Mouse (Mus musculus) embryo, embryonic 11.5 days (tissue): Measurements from ENCODE around the gene Pop5.
A peak's percentile ranks its signal among the peaks of the same experiment; 100 is the strongest.

Experiments
- DNase-seq: peaks from one replicate; pipeline ENCODE4 v3.0.0-alpha.2; 2012; ENCODE audit warnings: low read depth, low spot score

The Pop5 gene

GRCm38 (mm10) chr5:115262502-115263291 is 27.1 kb downstream of the Pop5 start:
- DNase-seq: no peak

DNA sequence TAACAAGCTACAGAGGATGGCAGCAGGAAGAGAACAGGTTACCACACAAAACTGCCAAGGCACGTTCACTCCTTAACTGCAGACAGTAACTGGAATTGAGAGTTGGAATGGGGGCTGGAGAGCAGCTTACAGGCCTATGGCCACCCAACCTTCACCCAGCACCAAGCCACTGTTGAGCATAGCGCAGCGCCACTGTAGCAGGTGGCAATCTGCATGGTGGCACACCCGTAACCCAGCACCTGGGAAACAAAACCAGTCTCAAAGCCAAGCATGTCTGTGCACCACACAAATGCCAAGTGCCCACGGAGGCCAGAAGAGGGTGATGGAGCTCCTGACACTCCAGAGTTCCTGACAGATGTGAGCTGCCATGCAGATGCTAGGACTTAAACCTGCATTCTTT is 30.7 kb downstream of the Pop5 start:
- DNase-seq: no peak

GRCm38 (mm10) chr5:115266787-115267468 is 31.3 kb downstream of the Pop5 start:
- DNase-seq: no peak

GRCm38 (mm10) chr5:115267469-115268045 is 31.9 kb downstream of the Pop5 start:
- DNase-seq: no peak

DNA sequence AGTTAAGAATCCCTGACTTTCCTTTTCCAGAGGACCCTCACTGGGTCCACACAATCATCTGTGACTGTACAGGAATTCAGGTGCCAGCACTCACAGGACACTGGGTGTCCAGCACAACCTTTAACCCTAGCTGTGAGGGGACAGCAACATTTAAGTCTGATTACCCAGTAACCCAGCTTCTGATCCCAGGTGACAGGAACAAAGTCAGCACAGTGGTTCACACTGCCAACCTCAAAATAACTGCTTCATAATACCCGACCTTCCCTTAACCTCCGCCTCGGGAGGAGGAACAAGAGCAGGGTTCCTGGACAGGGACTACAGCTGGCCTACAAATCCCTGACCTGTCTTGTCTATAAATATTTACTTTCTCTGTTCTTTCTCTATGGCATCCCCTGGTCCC is 32.6 kb downstream of the Pop5 start:
- no peak for DNase-seq

DNA sequence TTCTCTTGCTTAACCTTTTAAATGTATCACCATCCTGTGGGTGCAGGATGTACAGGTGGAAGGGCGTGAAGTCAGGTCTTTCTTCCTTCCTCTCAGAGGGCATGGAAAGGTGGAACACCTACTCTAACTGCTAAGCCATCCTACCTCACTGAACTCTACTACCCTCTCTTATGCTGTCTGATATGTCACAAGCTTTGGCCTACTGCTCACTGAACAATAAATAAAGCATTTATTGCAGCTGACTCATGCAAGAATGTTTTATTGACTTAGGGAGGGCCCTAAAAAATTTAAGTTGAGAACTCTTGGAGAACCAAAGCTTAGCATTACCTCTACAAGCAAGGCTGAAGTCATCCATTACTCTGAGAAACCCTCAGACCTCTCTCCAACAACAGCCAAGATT is 34.3 kb downstream of the Pop5 start:
- DNase-seq: no peak

GRCm38 (mm10) chr5:115271931-115272811 is 36.5 kb downstream of the Pop5 start:
- DNase-seq: no peak

GRCm38 (mm10) chr5:115272812-115273548 is 37.3 kb downstream of the Pop5 start, which contains the start of gene Rnf10:
Gene Rnf10, minus strand, starts transcription at chr5:115272898.
- DNase-seq: peak; percentile 96

DNA sequence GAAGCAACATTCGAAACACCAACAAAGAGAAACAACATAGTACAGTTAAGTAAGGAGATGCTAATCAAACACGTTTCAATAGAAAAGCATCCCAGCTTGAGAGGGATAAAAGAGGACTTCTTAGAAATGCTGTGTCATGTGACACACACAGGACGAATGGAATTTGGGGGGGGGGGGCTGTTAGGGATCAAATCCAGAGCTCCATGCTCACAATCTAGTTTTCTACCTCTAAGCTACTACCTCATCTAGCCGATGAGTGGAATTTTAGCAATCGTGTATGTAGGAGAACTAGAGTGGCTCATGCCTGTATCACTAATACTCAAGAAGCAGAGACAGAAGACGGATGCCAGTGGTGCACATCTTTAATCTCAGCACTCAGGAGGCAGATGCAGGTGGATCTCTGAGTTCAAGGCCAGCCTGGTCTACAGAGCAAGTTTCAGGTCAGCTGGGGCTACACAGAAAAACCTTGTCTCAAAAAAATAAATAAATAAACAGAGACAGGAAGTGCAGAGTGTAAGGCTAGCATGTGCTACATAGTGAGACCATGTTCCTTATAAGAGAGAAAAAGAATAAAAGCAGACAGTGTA is 38.0 kb downstream of the Pop5 start:
- no peak for DNase-seq

- no peak for DNase-seq
Observed at GRCm38 (mm10) chr5:115274353-115274752, 38.7 kb downstream of the Pop5 start.

DNA sequence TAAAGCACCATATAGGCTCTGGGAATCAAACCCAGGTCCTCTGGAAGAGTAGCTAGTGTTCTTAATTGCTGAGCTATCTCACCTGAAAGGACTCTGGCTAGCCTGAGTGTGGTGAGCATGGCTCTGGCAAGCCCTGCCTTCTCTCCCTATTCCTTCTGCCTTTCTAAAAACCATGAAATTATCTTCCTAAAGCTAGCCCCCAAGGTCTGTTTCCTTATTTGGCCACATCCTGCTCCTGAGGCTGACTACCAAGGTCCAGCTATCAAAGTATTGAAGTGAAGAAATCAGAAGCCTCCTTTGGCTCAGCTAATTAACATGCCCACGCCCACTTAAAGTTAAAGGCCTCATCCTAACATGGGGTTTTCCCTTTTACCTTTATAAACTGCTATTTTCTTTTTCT is 39.1 kb downstream of the Pop5 start:
- DNase-seq: no peak

- DNase-seq: no peak
Observed at GRCm38 (mm10) chr5:115275998-115276397, 40.4 kb downstream of the Pop5 start.

GRCm38 (mm10) chr5:115278053-115278452 is 42.4 kb downstream of the Pop5 start:
- DNase-seq: no peak

DNA sequence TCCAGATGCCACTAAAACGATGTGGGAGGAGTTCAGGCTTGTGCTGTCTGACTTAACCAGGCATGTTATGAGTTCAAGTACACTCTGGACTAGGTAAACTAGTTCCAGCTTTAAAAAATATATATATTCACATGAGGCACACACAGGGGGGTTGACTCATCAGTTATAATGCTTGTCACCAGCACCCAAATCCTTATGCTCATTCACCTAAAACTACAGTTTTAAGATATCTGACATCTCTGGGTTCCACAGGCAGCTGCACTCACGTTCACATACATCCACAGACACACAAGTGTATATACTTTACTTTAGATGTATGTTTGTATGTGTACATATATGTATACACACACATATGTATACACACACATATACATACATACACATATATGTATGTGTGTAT is 43.1 kb downstream of the Pop5 start:
- no peak for DNase-seq

DNA sequence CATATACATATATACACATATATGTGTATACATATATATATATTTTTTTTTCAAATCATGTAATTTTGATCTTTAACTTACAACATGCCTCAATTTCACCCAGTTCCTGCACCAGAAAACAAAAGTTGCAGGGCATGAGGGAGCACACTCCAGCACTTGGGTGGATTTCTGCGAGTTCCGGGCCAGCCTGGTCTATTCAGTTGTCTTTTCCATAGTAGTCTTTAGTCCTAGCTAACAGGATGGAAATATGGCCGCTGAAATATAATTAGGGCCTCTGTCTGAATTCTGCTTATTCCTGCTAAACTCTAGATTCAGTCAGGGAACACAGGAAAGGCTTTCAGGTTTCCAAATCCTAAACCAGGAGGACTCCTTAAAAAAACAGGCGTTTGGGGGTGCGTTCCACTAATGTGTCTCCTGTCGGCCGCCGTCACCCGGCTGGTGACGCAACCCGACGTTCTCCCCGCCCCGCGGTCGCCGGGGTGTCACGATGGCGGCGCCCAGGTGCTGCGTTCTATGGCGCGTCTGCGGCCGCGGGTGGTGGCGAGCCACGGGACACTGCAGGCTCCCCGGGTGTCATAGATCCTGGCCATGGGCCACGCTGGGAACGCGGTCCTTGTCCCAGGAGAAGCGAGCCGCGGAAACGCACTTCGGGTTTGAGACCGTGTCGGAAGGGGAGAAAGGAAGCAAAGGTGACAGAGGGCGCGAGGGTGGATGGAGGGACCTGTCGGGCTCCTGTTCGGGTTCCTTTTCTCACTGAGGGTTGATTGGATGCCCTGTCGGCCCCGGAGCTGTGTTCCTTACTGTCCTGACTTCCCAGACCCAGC is 43.8 kb downstream of the Pop5 start, which contains the start of gene Coq5:
Gene Coq5 (plus strand): TSS at position 441 of the 824 bp plus-strand sequence.
- no peak for DNase-seq

DNA sequence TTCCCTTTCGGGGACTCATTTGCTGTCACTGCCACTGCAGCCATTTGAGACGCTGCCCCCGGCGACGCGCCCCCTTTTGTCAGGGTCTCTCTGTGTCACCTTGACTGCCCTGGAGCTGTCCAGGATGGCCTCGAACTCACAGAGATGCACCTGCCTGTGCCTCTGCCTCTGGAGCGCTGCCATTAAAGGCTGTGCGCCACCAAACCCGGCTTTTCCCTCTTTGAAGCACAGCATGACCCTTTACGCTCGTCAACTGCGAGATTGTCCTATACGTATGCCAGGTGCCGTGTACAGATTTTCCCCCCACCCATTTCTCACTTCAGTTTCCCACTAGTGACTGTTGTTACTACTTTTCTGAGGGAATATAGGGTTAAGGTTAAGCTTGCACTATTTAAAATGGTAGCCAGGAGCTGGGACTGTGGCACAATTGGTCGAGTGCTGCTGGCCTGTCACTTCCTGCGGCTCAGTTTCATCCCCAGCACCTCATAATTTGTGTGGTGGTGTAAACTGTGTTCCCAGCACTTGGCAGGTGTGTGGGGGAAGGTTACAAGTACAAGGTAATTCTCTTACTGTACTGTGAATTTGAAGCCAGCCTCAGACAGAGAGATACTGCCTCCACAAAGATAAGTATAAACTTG is 44.5 kb downstream of the Pop5 start:
- DNase-seq: no peak

- no peak for DNase-seq
Observed at GRCm38 (mm10) chr5:115284735-115285134, 49.1 kb downstream of the Pop5 start.

GRCm38 (mm10) chr5:115294173-115294572 is 58.5 kb downstream of the Pop5 start:
- no peak for DNase-seq
